Mouse (Mus musculus) forebrain, embryonic 15.5 days (tissue): ENCODE measurements around the gene Camp. TPM values are rescaled to one million over a fixed set of nuclear protein-coding genes. Genes with fewer than 3 reads are reported as not detected.

Experiments used
- ATAC-seq: fragments of 200-750 bp; cut with Nextera tagmentation; replicated peaks from 2 replicates; pipeline ENCODE4 v1.8.0; 2017; ENCODE audit warnings: mild to moderate bottlenecking, moderate TSS enrichment, moderate library complexity
- H3K27ac ChIP-seq: fragments of 300-500 bp; sonication (generic); replicated peaks from 2 replicates; pipeline ENCODE4 v1.5.1; 2015; ENCODE audit warnings: mild to moderate bottlenecking, inconsistent platforms
- H3K27me3 ChIP-seq: fragments of 300-500 bp; sonication (generic); 2 replicates; pipeline ENCODE4 v1.6.1; 2015; ENCODE audit warnings: inconsistent platforms
- H3K36me3 ChIP-seq: fragments of 300-500 bp; sonication (generic); 2 replicates; pipeline ENCODE4 v1.6.1; 2015; ENCODE audit warnings: mild to moderate bottlenecking, inconsistent platforms
- H3K4me1 ChIP-seq: fragments of 300-500 bp; sonication (generic); 2 replicates; pipeline ENCODE4 v1.6.1; 2015; ENCODE audit warnings: inconsistent platforms
- H3K4me2 ChIP-seq: fragments of 300-500 bp; sonication (generic); replicated peaks from 2 replicates; pipeline ENCODE4 v1.6.1; 2015; ENCODE audit warnings: mild to moderate bottlenecking, inconsistent platforms
- H3K4me3 ChIP-seq: fragments of 300-500 bp; sonication (generic); 2 replicates; pipeline ENCODE4 v1.5.1; 2015; ENCODE audit warnings: mild to moderate bottlenecking, inconsistent platforms
- H3K9ac ChIP-seq: fragments of 300-500 bp; sonication (generic); replicated peaks from 2 replicates; pipeline ENCODE4 v1.6.1; 2015; ENCODE audit warnings: mild to moderate bottlenecking, inconsistent platforms
- H3K9me3 ChIP-seq: fragments of 300-500 bp; sonication (generic); 2 replicates; pipeline ENCODE4 v1.6.1; 2016; ENCODE audit warnings: inconsistent platforms
- WGBS: fragments of 180-500 bp; shearing (Covaris S2); methylation state at CpG from one replicate; pipeline ENCODE4 v1.1.7; 2015; ENCODE audit warnings: mixed read lengths; 5-methylcytosine and 5-hydroxymethylcytosine counted together
- polyA plus RNA-seq: library from polyadenylated mRNA; unstranded; fragments of >200 nt; fragmentation: Nextera tagmentation; extraction: Ambion mirVana; gene quantifications from 2 replicates; pipeline ENCODE4 v1.2.1, GENCODE M21; 2015

Gene Camp
- polyA plus RNA-seq, 1 experiment from 2014 or later: 0.47 TPM

GRCm38 (mm10) chr9:109876756-109877155 lies 27.3 kb upstream of the Camp start:
- Histone ChIP-seq H3K27me3 (no peaks in the 10 kb centered on the region), H3K4me1 (peaks cover 17% of the 10 kb centered on the region), H3K4me2 (peak overlapping the region; percentile 61), H3K9me3 (no peaks in the 10 kb centered on the region), H3K36me3 (peaks cover 29% of the 10 kb centered on the region), H3K27ac (peak overlapping the region; percentile 85; the same call in 1 of the 2 replicates), H3K4me3 (peak overlapping the region; percentile 88), H3K9ac (peak overlapping the region; percentile 93)
- 4% methylated on average over 3 of the region's 3 CpGs for WGBS
- no peak for ATAC-seq

DNA sequence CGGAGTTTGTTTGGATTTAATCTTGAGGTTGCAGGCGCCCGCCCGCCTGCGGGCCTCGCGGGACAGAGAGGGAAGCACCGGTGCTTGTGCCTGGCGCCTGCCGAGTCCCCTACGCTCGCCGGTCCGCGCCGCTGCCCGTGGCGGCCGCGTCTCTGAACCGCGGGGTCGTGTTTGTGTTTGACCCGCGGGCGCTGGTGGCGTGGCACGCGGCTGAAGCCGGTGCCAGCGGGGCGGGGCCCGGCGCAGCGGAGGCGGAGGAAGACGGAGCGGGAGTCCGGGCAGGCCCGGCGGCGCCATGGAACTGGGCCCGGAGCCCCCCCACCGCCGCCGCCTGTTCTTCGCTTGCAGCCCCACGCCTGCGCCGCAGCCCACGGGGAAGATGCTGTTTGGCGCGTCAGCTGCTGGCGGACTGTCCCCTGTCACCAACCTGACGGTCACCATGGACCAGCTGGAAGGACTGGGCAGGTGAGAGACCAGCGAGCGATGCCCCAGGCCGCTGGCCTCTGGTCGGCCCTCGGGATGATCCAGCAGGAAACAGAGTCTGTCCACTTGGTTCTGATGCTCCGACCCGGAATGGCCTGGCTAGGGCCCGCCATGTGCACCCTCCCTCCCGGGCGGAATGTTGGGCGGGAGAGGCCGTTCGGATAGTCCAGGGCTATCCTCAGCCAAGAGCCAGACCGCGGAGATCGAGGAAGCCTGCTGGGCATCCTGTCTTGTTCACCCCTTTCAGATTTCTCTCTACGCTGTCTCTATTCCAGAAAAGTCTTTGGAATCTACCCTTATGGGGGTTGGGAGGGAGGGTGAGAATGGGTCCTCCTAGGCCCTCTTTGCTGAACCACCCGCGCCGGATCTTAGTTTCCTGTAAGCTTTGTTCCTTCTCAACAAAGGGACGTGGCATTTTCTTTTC lies 26.5 kb upstream of the Camp start:
- WGBS: under 1% methylated on average over 72 of the region's 76 CpGs
- peak overlapping the region; percentile 93 for H3K9ac ChIP-seq
- peaks cover 23% of the 10 kb centered on the region for H3K36me3 ChIP-seq
- H3K4me1 ChIP-seq: peaks cover 17% of the 10 kb centered on the region
- H3K9me3 ChIP-seq: no peaks in the 10 kb centered on the region
- peak overlapping the region; percentile 85 for H3K27ac ChIP-seq
- no peaks in the 10 kb centered on the region for H3K27me3 ChIP-seq
- peak; percentile 72 for ATAC-seq
- H3K4me2 ChIP-seq: peak overlapping the region; percentile 61
- H3K4me3 ChIP-seq: peak overlapping the region; percentile 88

- no peaks in the 10 kb centered on the region for H3K9me3 ChIP-seq
- peak; percentile 92 for ATAC-seq
- H3K36me3 ChIP-seq: peaks cover 14% of the 10 kb centered on the region
- peak within 1 kb of the TSS; percentile 93 for H3K9ac ChIP-seq
- 7% methylated on average over 33 of the region's 33 CpGs for WGBS
- H3K27me3 ChIP-seq: no peaks in the 10 kb centered on the region
- H3K4me2 ChIP-seq: peak within 1 kb of the TSS; percentile 61
- peak within 1 kb of the TSS; percentile 88 for H3K4me3 ChIP-seq
- H3K27ac ChIP-seq: peak within 1 kb of the TSS; percentile 85
- peaks cover 17% of the 10 kb centered on the region for H3K4me1 ChIP-seq
Observed at GRCm38 (mm10) chr9:109874797-109875691, 25.6 kb upstream of the Camp start, which contains the start of gene Cdc25a. TSS of gene Cdc25a (plus strand) at chr9:109875579.

- Histone ChIP-seq H3K4me1 (0 out of 2 replicates have a peak, but pooled peaks cover 4% of the 10 kb centered on the region), H3K4me2 (no peak overlapping the region), H3K27me3 (no peaks in the 10 kb centered on the region), H3K9ac (no peak overlapping the region), H3K4me3 (no peak overlapping the region), H3K36me3 (no peaks in the 10 kb centered on the region), H3K9me3 (no peaks in the 10 kb centered on the region), H3K27ac (no peak overlapping the region)
- WGBS: 45% methylated on average over 6 of the region's 6 CpGs
- no peak for ATAC-seq
Observed at GRCm38 (mm10) chr9:109870983-109871572, 21.7 kb upstream of the Camp start.

- Histone ChIP-seq H3K27me3 (no peaks in the 10 kb centered on the region), H3K36me3 (no peaks in the 10 kb centered on the region), H3K9ac (no peak overlapping the region), H3K4me1 (peaks cover 4% of the 10 kb centered on the region; the same call in 1 of the 2 replicates), H3K4me2 (no peak overlapping the region), H3K27ac (no peak overlapping the region), H3K4me3 (no peak overlapping the region), H3K9me3 (no peaks in the 10 kb centered on the region)
- no peak for ATAC-seq
- 86% methylated on average over 2 of the region's 2 CpGs for WGBS
Observed at GRCm38 (mm10) chr9:109866218-109866617, 16.8 kb upstream of the Camp start.

- H3K4me1 ChIP-seq: peaks cover 4% of the 10 kb centered on the region; the same call in 1 of the 2 replicates
- H3K27ac ChIP-seq: no peak overlapping the region
- no peaks in the 10 kb centered on the region for H3K36me3 ChIP-seq
- H3K9me3 ChIP-seq: no peaks in the 10 kb centered on the region
- no peak overlapping the region for H3K4me3 ChIP-seq
- no peak overlapping the region for H3K4me2 ChIP-seq
- 44% methylated on average over 3 of the region's 3 CpGs for WGBS
- no peak for ATAC-seq
- no peaks in the 10 kb centered on the region for H3K27me3 ChIP-seq
- H3K9ac ChIP-seq: no peak overlapping the region
Observed at GRCm38 (mm10) chr9:109863085-109863484, 13.7 kb upstream of the Camp start.

DNA sequence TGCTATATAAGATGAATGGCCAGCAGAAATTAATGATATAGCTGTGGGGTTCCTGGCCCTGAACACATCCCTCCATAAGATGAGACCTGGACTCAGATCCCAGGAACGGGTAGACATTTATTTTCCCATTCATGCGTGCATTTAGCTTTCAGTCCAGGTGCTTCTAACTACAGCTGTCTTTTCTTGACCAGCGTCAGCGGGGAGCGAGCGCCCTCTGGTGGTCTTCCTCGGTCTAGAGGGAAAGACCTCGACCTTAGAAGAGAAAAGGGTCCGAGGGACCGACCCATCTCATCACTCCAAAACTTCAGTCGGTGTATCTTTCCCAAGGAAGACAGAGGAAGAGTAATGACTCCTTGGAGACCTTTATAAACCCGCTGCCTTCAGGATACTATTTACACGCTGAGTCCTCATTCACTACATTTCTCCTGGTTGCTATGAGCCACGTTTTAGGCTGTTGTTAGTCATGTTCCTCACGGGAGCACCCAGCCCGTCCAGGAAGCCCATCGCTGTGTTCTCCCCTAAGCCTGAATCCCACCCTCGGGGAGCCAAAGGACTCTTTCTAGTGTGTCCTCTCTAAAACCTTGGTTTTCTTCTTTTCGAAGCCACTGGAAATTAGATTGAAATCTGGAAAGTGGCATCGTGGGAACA lies 13.1 kb upstream of the Camp start:
- no peak overlapping the region for H3K4me3 ChIP-seq
- no peak overlapping the region for H3K27ac ChIP-seq
- H3K4me1 ChIP-seq: peaks cover 4% of the 10 kb centered on the region; the same call in 1 of the 2 replicates
- peak; percentile 51; the same call in 1 of the 2 replicates for ATAC-seq
- no peaks in the 10 kb centered on the region for H3K9me3 ChIP-seq
- H3K9ac ChIP-seq: no peak overlapping the region
- WGBS: 18% methylated on average over 20 of the region's 20 CpGs
- no peaks in the 10 kb centered on the region for H3K36me3 ChIP-seq
- no peaks in the 10 kb centered on the region for H3K27me3 ChIP-seq
- peak overlapping the region; percentile 24; the same call in 1 of the 2 replicates for H3K4me2 ChIP-seq

DNA sequence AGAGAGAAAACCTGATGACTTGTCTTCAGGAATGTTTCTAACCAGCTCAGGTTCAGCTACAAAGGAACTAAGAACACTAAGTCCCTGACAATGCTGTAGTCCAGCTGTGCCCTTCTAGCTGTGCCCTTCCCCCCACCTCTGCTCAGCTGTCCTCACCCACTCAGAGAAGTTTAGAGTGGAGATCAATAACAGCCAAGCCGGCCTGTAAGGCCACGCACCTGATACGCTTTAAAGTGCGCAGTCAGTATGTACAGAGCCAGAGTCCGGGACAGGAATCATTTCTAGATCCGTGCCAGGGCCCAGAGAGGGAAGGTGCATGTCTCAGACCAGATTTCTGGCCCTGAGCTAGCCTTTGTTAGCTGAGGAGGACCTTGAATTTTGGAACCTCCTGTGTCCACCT lies 6.5 kb upstream of the Camp start:
- ATAC-seq: no peak
- 73% methylated on average over 6 of the region's 6 CpGs for WGBS
- no peak overlapping the region for H3K4me3 ChIP-seq

DNA sequence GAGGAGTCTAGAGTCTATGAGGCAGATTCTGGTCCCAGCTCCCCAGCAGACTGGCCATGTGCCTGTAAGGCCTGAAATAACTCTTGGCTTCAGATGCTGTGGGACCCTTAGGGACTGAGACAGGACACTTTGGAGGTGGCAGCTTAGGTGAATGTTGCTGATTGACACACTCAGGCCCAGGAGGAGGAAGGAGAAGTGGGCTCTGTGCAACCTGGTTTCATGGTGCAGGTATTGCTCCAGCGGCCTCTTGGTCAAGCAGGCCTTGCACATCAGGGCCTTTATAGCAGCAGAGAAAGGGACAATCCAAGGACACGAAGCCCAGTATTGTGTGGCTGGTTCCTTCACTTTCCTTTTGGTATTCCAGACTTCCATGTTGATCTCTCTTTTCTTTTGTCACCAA lies 4.9 kb upstream of the Camp start:
- Histone ChIP-seq H3K9me3 (no peaks in the 10 kb centered on the region), H3K4me1 (no peaks in the 10 kb centered on the region), H3K27me3 (no peaks in the 10 kb centered on the region), H3K36me3 (no peaks in the 10 kb centered on the region), H3K27ac (no peak overlapping the region), H3K9ac (no peak overlapping the region), H3K4me2 (no peak overlapping the region), H3K4me3 (no peak overlapping the region)
- ATAC-seq: no peak
- 83% methylated on average over 2 of the region's 2 CpGs for WGBS

More for the DNA sequence above, 6.5 kb upstream of the Camp start:
- Histone ChIP-seq H3K27me3 (no peaks in the 10 kb centered on the region), H3K36me3 (no peaks in the 10 kb centered on the region), H3K9me3 (no peaks in the 10 kb centered on the region), H3K4me1 (no peaks in the 10 kb centered on the region), H3K27ac (no peak overlapping the region), H3K9ac (no peak overlapping the region), H3K4me2 (no peak overlapping the region)

DNA sequence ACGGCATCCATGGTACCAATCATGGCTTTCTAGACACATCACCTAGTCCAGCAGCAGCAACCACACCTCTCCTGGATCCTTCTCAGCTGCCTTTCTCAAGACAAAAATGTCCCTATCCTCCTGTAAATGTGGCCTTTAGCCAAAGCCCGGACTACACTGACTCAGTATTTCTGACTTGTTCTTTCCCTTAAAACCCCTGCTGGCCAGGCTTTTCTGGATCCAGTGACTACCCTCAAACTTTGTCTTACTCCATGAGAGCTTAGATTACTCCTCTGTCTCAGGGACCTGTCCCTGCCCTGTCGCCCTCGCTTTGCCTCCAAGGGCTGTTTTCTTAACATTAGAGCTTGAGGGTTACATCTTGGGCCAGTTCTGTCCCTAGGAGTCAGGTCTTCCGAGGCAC lies 682 bp upstream of the Camp start:
- H3K27ac ChIP-seq: no peak overlapping the region
- H3K36me3 ChIP-seq: no peaks in the 10 kb centered on the region
- H3K27me3 ChIP-seq: no peaks in the 10 kb centered on the region
- H3K9me3 ChIP-seq: no peaks in the 10 kb centered on the region
- H3K4me1 ChIP-seq: no peaks in the 10 kb centered on the region
- H3K4me3 ChIP-seq: no peak overlapping the region
- 88% methylated on average over 5 of the region's 5 CpGs for WGBS
- no peak for ATAC-seq
- no peak overlapping the region for H3K4me2 ChIP-seq
- no peak overlapping the region for H3K9ac ChIP-seq

DNA sequence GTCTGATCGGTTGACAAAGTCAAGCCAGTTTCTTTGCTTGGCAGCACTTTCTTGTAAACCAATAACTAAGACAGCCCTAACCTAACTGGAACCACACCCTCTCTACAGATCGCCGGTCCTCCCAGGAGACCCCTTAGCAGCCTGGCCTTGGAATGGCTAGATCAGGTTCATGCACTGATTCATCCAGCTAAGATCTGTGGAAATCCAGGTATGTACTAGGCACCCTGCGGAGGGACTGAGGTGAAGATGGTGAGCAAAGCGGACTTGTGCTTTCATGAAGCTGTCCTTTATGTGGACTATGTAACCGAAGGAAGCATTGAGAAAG lies 16.4 kb downstream of the Camp start:
- H3K36me3 ChIP-seq: peaks cover 2% of the 10 kb centered on the region; the same call in 1 of the 2 replicates
- peak overlapping the region; percentile 67 for H3K4me3 ChIP-seq
- H3K4me2 ChIP-seq: peak overlapping the region; percentile 81
- no peaks in the 10 kb centered on the region for H3K27me3 ChIP-seq
- H3K9me3 ChIP-seq: no peaks in the 10 kb centered on the region
- peak overlapping the region; percentile 73 for H3K9ac ChIP-seq
- peaks cover 13% of the 10 kb centered on the region for H3K4me1 ChIP-seq
- WGBS: 10% methylated on average over 6 of the region's 6 CpGs
- H3K27ac ChIP-seq: no peak overlapping the region
- peak; percentile 70 for ATAC-seq
